Mouse (Mus musculus): ENCODE measurements around the gene Pon3.

DNA sequence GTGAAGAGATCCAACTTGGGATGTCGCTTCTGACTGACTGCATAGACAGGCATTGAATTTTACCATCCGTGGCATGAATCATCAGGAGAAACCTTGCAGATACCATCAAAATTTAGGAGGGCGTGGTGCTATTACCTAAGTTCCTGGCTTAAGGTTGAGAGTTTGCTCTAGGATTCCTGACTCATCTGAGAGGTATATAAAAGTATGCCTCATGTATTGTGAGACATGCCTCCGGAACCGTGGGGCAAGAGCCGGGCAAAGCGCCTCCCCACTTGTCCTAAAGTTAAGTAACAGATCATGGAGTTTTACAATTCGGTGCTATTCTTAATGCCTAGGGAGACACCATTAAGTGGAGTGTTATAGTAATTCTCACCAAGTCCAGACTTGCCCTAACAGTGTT lies 44.5 kb upstream of the Pon3 start:
- no peak for TF ChIP-seq CTCF (IDR thresholded peaks at IDR 0.05; ENCODE audit: low read depth, low read length)
- TF ChIP-seq POLR2AphosphoS5 (IDR thresholded peaks at IDR 0.05; ENCODE audit: insufficient replicate concordance, low read depth, low read length): no peak
- TF ChIP-seq GATA1 (IDR thresholded peaks at IDR 0.05; ENCODE audit: borderline replicate concordance, low read length): no peak
- no peak for TF ChIP-seq TAL1 (conservative IDR thresholded peaks at IDR 0.05; ENCODE audit: low read depth, low read length)
- TF ChIP-seq GATA2 (IDR thresholded peaks at IDR 0.05; ENCODE audit: borderline replicate concordance, low read depth, low read length): no peak
